Mouse (Mus musculus): ENCODE results near the gene Twf2. TPM values are rescaled to one million over a fixed set of nuclear protein-coding genes. Genes with fewer than 3 reads are reported as not detected.

Twf2 gene
- polyA plus RNA-seq, 1 experiment from 2014 or later = 61.3 TPM

DNA sequence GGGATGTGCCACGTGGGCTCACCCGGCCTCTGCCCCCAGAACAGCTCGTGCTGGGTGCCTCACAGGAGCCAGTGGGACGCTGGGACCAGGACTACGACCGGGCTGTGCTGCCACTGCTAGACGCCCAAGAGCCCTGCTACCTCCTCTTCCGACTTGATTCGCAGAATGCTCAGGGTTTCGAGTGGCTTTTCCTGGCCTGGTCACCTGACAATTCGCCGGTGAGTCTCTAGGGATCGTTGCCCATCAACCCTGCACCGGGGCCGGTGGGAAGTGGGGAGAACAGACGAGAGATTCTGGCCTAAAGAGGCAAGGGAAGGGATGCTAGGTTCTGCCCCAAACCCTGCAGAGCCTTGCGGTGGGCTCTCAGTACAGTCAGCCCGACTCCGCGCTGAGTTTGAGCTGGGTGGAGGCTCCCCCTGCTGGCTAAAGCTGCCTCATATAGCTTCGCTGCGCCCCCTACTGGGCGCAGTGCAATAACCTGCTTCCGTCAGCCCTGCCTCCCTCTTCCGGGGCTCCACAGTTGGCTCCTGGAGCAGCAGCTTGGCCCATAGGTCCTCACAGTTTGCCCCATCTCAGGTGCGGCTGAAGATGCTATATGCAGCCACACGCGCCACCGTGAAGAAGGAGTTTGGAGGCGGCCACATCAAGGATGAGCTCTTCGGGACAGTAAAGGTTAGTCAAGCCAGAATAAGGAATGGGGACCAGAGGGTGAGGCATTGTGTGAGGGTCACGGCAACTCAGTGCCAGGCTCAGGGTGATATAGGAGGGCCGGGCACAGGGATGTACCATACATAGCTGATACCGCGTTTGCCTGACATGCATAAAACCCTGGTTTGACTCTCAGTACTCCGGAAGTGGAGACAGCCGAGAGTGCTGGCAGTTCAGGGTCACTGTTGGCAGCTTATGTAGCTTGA, 9.0 kb downstream of the Twf2 start:
- 17% methylated on average over 37 of the region's 37 CpGs for WGBS
- Histone ChIP-seq H3K4me1 (replicated peaks; ENCODE audit: control insufficient read depth, insufficient read depth, low read length) (peaks cover 7% of the 10 kb centered on the region), H3K9me3 (ENCODE audit: control insufficient read depth, low read length) (no peaks in the 10 kb centered on the region), H3K36me3 (ENCODE audit: control insufficient read depth, insufficient read depth, low read length) (no peaks in the 10 kb centered on the region), H3K9ac (ENCODE audit: low read length) (peak overlapping the region; percentile 67), H3K27me3 (ENCODE audit: control insufficient read depth, insufficient read depth, low read length) (no peaks in the 10 kb centered on the region), H3K4me3 (ENCODE audit: low read depth, low read length) (peak overlapping the region; percentile 15), H3K27ac (ENCODE audit: low read depth, low read length) (peak overlapping the region; percentile 57), H3K4me2 (ENCODE audit: low read depth, low read length, severe bottlenecking) (peak overlapping the region; percentile 54)
- peak; percentile 96 for DNase-seq (ENCODE audit: low spot score)
- ATAC-seq (replicated peaks; ENCODE audit: low FRiP score) = peak; percentile 81

DNA sequence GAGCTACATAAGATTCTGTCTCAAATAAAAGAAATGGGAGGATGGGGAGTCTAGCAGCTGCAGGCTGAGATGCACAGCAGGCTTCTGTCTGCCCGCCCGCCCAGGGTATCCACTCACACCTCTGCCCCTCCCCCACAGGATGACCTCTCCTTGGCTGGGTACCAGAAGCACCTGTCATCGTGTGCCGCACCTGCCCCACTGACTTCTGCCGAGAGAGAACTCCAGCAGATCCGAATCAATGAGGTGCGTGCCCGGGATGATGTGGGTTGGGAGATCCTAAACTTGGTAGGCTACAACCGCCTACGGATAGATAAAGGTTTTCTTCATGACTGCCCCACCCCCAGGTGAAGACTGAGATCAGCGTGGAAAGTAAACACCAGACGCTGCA, 9.7 kb downstream of the Twf2 start:
- ATAC-seq (replicated peaks; ENCODE audit: low FRiP score) (peak; percentile 17; the same call in 1 of the 2 replicates), DNase-seq (ENCODE audit: low spot score) (no peak)
- H3K36me3 ChIP-seq (ENCODE audit: control insufficient read depth, insufficient read depth, low read length) = no peaks in the 10 kb centered on the region
- no peaks in the 10 kb centered on the region for H3K9me3 ChIP-seq (ENCODE audit: control insufficient read depth, low read length)
- H3K27ac ChIP-seq (ENCODE audit: low read depth, low read length) = no peak overlapping the region
- H3K27me3 ChIP-seq (ENCODE audit: control insufficient read depth, insufficient read depth, low read length) = no peaks in the 10 kb centered on the region
- H3K4me3 ChIP-seq (ENCODE audit: low read depth, low read length) = no peak overlapping the region
- no peak overlapping the region for H3K9ac ChIP-seq (ENCODE audit: low read length)
- H3K4me2 ChIP-seq (ENCODE audit: low read depth, low read length, severe bottlenecking) = no peak overlapping the region
- H3K4me1 ChIP-seq (replicated peaks; ENCODE audit: control insufficient read depth, insufficient read depth, low read length) = peaks cover 7% of the 10 kb centered on the region
- 84% methylated on average over 12 of the region's 12 CpGs for WGBS

DNA sequence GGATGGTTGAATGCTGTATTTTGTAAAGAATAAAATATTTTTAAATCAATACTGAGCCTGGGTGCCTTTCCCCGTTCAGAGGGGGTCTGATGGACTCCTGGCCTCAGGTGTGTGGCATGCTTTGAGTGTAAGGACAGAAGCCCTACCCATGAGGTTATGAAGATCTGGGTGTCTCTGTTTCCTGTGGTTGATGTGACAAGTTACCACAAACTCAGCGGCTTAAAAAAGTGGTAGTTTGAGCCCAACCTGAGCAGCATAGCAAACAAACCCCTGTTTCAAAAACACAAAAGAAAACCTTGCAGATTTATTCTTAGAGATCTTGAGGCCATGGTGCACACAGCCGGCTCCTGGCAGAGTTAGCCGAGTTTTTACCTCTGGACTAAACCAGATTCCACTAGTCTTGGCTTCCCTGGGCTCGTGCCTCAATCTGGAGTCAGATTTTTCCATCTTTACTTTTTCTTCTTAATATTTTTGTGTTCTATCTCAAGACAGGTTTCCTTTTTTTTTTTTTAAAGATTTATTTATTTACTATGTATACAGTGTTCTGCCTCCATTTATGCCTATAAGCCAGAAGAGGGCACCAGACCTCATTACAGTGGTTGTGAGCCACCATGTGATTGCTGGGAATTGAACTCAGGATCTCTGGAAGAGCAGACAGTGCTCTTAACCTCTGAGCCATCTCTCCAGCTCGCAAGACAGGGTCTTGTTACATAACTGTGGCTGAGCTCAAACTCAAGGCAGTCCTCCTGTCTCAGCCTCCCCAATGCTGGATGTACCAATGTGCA, 12.6 kb downstream of the Twf2 start:
- 87% methylated on average over 6 of the region's 6 CpGs for WGBS
- ATAC-seq (replicated peaks; ENCODE audit: low FRiP score) (no peak), DNase-seq (ENCODE audit: low spot score) (no peak)
- Histone ChIP-seq H3K27ac (ENCODE audit: low read depth, low read length) (no peak overlapping the region), H3K4me2 (ENCODE audit: low read depth, low read length, severe bottlenecking) (no peak overlapping the region), H3K36me3 (ENCODE audit: control insufficient read depth, insufficient read depth, low read length) (no peaks in the 10 kb centered on the region), H3K4me3 (ENCODE audit: low read depth, low read length) (no peak overlapping the region), H3K27me3 (ENCODE audit: control insufficient read depth, insufficient read depth, low read length) (no peaks in the 10 kb centered on the region), H3K9ac (ENCODE audit: low read length) (no peak overlapping the region), H3K4me1 (replicated peaks; ENCODE audit: control insufficient read depth, insufficient read depth, low read length) (peaks cover 7% of the 10 kb centered on the region), H3K9me3 (ENCODE audit: control insufficient read depth, low read length) (no peaks in the 10 kb centered on the region)

DNA sequence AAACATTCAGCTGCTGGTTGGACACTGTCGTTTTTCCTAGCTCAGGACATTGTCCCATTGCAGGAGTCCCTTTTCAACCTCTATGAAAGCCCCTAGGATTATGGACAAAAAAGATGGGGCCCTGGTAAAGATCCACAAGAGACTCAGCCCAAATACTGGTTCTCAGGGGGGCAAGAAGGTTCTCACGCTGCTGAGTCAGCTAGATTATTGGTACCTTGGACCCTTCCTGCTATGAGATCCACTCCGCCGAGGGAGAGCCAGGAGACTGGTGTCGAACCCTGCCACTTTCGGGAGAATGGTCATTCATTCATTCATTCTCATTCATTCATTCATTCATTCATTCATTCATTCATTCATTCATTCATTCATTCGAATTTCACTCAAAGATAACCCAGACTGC, 14.1 kb downstream of the Twf2 start:
- Histone ChIP-seq H3K4me1 (replicated peaks; ENCODE audit: control insufficient read depth, insufficient read depth, low read length) (no peaks in the 10 kb centered on the region), H3K4me3 (ENCODE audit: low read depth, low read length) (no peak overlapping the region), H3K9me3 (ENCODE audit: control insufficient read depth, low read length) (no peaks in the 10 kb centered on the region), H3K4me2 (ENCODE audit: low read depth, low read length, severe bottlenecking) (no peak overlapping the region), H3K36me3 (ENCODE audit: control insufficient read depth, insufficient read depth, low read length) (no peaks in the 10 kb centered on the region), H3K9ac (ENCODE audit: low read length) (no peak overlapping the region), H3K27ac (ENCODE audit: low read depth, low read length) (no peak overlapping the region), H3K27me3 (ENCODE audit: control insufficient read depth, insufficient read depth, low read length) (no peaks in the 10 kb centered on the region)
- DNase-seq (ENCODE audit: low spot score) (no peak), ATAC-seq (replicated peaks; ENCODE audit: low FRiP score) (no peak)
- 87% methylated on average over 7 of the region's 7 CpGs for WGBS

DNA sequence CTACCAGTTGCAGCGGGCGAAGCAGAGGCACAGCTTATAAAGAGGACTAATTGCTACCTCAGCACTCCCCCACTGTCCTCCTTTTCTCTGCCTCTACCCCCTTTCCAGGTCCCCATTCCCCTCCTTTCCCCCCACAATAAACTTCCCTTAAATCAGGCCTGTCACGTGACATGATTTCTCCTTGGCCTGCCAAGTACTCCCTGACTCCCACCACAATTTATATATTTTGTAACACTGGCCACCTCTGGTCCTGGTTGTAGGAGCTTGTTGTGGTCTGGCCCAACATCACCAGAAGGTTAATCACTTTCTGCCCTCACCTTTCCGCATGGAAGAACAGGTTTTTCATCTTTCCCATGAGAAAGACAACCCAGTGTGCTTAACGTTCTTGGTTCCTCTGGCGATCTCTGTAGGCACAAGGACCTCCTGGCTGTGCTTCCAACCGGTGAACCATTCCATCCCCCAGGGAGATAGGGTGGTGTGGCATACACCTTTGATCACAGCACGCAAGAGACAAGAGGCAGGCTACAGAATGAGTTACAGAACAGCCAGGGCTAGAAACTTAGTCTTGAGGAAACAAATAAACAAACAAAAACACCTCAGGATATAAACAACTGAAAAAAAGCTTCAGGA, 18.1 kb downstream of the Twf2 start:
- H3K27me3 ChIP-seq (ENCODE audit: control insufficient read depth, insufficient read depth, low read length) = peaks cover 6% of the 10 kb centered on the region
- no peaks in the 10 kb centered on the region for H3K36me3 ChIP-seq (ENCODE audit: control insufficient read depth, insufficient read depth, low read length)
- H3K9ac ChIP-seq (ENCODE audit: low read length) = no peak overlapping the region
- no peak overlapping the region for H3K4me3 ChIP-seq (ENCODE audit: low read depth, low read length)
- peaks cover 4% of the 10 kb centered on the region; the same call in 1 of the 2 replicates for H3K4me1 ChIP-seq (replicated peaks; ENCODE audit: control insufficient read depth, insufficient read depth, low read length)
- DNase-seq (ENCODE audit: low spot score) (no peak), ATAC-seq (replicated peaks; ENCODE audit: low FRiP score) (no peak)
- H3K4me2 ChIP-seq (ENCODE audit: low read depth, low read length, severe bottlenecking) = no peak overlapping the region
- 76% methylated on average over 8 of the region's 8 CpGs for WGBS
- no peaks in the 10 kb centered on the region for H3K9me3 ChIP-seq (ENCODE audit: control insufficient read depth, low read length)
- H3K27ac ChIP-seq (ENCODE audit: low read depth, low read length) = no peak overlapping the region

DNA sequence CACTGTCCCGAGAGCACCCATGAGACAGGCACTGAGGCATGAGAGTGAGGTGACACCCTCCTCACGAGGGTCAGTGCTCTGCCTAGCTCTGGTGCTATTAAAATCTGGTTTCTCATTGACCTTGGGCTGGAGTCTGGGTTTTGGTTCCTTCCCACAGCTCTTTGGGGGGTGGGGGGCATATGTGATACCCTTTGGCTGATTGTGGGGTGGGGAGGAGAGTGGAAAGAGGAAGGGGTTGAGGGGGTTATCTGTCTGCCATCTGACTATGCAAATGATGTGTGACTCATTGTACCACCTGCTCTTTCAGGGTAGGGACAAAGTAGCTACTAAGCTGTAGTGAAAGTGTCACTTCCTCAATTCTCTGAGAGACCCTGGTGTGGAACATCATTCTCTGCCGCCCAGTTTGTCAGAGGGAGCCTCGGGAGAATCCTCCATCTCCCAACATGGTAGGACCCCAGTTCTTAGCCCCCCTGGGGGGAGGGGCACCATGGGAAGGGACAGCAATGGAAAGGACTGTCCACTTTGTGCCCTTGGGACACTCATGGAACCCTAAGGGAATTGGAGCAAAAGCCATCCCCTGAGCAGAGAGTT, 19.4 kb downstream of the Twf2 start, which contains the start of gene Tlr9:
Gene Tlr9, plus strand, starts transcription at position 338 of the 591 bp plus-strand sequence.
- no peak for DNase-seq (ENCODE audit: low spot score)
- WGBS = 82% methylated on average over 4 of the region's 4 CpGs
- peaks cover 8% of the 10 kb centered on the region; the same call in 1 of the 2 replicates for H3K4me1 ChIP-seq (replicated peaks; ENCODE audit: control insufficient read depth, insufficient read depth, low read length)
- H3K4me2 ChIP-seq (ENCODE audit: low read depth, low read length, severe bottlenecking) = no peak within 1 kb of the TSS
- no peaks in the 10 kb centered on the region for H3K36me3 ChIP-seq (ENCODE audit: control insufficient read depth, insufficient read depth, low read length)
- no peak within 1 kb of the TSS for H3K4me3 ChIP-seq (ENCODE audit: low read depth, low read length)
- H3K27ac ChIP-seq (ENCODE audit: low read depth, low read length) = no peak within 1 kb of the TSS
- no peak within 1 kb of the TSS for H3K9ac ChIP-seq (ENCODE audit: low read length)
- ATAC-seq (replicated peaks; ENCODE audit: low FRiP score) = no peak
- H3K27me3 ChIP-seq (ENCODE audit: control insufficient read depth, insufficient read depth, low read length) = peaks cover 9% of the 10 kb centered on the region
- H3K9me3 ChIP-seq (ENCODE audit: control insufficient read depth, low read length) = no peaks in the 10 kb centered on the region

DNA sequence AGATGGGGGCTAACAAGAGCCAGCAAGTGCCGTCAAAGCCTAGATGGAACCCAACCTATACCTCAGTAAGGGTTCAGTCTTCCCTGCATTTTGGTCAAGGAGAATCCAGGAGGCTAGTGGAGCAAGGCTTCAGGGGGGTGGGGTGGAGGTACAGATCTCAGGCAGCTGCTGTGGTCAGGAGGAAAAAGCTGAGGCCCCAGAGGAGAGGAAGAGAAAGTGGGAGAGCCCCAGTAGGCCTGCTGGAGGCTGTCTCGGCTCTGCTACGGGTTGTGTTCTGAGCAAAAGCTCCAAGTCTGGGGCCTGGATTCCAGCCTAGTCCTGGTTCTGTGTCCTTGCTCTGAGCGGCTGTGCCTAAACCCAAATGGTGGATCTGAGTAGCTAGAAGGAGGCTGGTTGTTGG, 20.1 kb downstream of the Twf2 start:
- no peak overlapping the region for H3K27ac ChIP-seq (ENCODE audit: low read depth, low read length)
- 95% methylated on average over 4 of the region's 4 CpGs for WGBS
- no peak for ATAC-seq (replicated peaks; ENCODE audit: low FRiP score)
- H3K4me1 ChIP-seq (replicated peaks; ENCODE audit: control insufficient read depth, insufficient read depth, low read length) = peaks cover 8% of the 10 kb centered on the region; the same call in 1 of the 2 replicates
- no peaks in the 10 kb centered on the region for H3K9me3 ChIP-seq (ENCODE audit: control insufficient read depth, low read length)
- no peak overlapping the region for H3K4me2 ChIP-seq (ENCODE audit: low read depth, low read length, severe bottlenecking)
- no peak overlapping the region for H3K9ac ChIP-seq (ENCODE audit: low read length)
- DNase-seq (ENCODE audit: low spot score) = no peak
- H3K4me3 ChIP-seq (ENCODE audit: low read depth, low read length) = no peak overlapping the region
- H3K27me3 ChIP-seq (ENCODE audit: control insufficient read depth, insufficient read depth, low read length) = peaks cover 9% of the 10 kb centered on the region
- H3K36me3 ChIP-seq (ENCODE audit: control insufficient read depth, insufficient read depth, low read length) = no peaks in the 10 kb centered on the region
